Mouse (Mus musculus): ENCODE results near the gene Mrpl18. TPM values are rescaled to one million over a fixed set of nuclear protein-coding genes. Genes with fewer than 3 reads are reported as not detected.
"Not testable (repeated sequence)": the region's sequence is repeated elsewhere in the genome, so short reads cannot be mapped to it uniquely, and the experiment has no call there.

Mrpl18 gene
- polyA plus RNA-seq, 1 experiment from 2014 or later: 81.0 TPM

- no peak overlapping the region for H3K4me3 ChIP-seq (ENCODE audit: low read depth, low read length)
- H3K9ac ChIP-seq (replicated peaks): no peak overlapping the region
- TF ChIP-seq EP300 (IDR thresholded peaks at IDR 0.05; ENCODE audit: low read depth) (no peak), CTCF (IDR thresholded peaks at IDR 0.05; ENCODE audit: low read depth) (no peak)
- no peak overlapping the region for H3K4me2 ChIP-seq (ENCODE audit: low read depth, low read length)
- whole genome bisulfite sequencing (ENCODE audit: insufficient replicate concordance): 82% methylated on average over 6 of the region's 6 CpGs
- H3K4me1 ChIP-seq (ENCODE audit: insufficient read depth): peaks cover 8% of the 10 kb centered on the region
- peaks cover 11% of the 10 kb centered on the region; the same call in 1 of the 2 replicates for H3K36me3 ChIP-seq (replicated peaks; ENCODE audit: insufficient read depth, low read length)
- ATAC-seq (no peak), DNase-seq (no peak)
- no peaks in the 10 kb centered on the region for H3K27me3 ChIP-seq (ENCODE audit: insufficient read depth, low read length)
- no peaks in the 10 kb centered on the region for H3K9me3 ChIP-seq (ENCODE audit: low read length)
- no peak overlapping the region for H3K27ac ChIP-seq (ENCODE audit: low read depth)
These were observed 26.5 kb upstream of the Mrpl18 start for GRCm38 (mm10) chr17:12942459-12943162.

DNA sequence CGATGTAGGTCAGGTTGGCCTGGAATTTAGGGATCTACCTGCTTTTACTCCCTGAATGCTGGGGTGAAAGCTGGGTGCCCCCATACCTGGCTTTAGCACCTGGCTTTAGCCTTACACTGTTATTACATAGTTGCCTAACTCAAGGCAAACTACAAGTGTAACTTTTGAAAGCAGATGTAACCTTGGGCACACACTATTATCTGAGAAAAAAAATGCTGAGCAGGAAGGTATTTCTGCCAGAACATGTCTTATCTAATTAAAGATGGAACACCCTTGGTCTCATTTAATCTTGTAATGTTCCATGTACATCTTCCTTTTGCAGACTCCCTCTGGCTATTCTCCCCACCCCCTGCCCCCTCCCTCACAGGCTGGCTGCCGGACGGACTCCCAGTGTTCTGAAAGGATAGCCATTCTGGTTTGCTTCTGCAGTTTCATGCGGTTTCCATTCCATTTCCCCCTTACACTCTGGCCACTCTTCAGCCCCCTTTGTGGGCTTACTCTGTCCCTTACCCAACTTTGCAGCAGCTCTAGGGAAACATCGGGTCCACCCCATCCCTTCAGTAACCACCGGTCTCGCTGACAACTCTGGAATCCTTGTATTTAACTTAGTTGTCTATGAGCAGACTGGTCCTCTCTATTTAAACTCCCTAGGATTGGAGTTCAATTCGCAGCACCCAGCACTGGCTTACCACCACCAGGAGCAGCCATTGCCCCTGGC, 25.6 kb upstream of the Mrpl18 start:
- no peak for ATAC-seq
- H3K27ac ChIP-seq (ENCODE audit: low read depth): no peak overlapping the region
- no peak for TF ChIP-seq CTCF (IDR thresholded peaks at IDR 0.05; ENCODE audit: low read depth)
- no peak for TF ChIP-seq EP300 (IDR thresholded peaks at IDR 0.05; ENCODE audit: low read depth)
- H3K4me3 ChIP-seq (ENCODE audit: low read depth, low read length): no peak overlapping the region
- 65% methylated on average over 8 of the region's 8 CpGs for WGBS (ENCODE audit: insufficient replicate concordance)
- no peak overlapping the region for H3K4me2 ChIP-seq (ENCODE audit: low read depth, low read length)
- no peak overlapping the region for H3K9ac ChIP-seq (replicated peaks)
- DNase-seq: no peak
- H3K27me3 ChIP-seq (ENCODE audit: insufficient read depth, low read length): no peaks in the 10 kb centered on the region
- peaks cover 8% of the 10 kb centered on the region for H3K4me1 ChIP-seq (ENCODE audit: insufficient read depth)
- H3K36me3 ChIP-seq (replicated peaks; ENCODE audit: insufficient read depth, low read length): peaks cover 11% of the 10 kb centered on the region; the same call in 1 of the 2 replicates
- no peaks in the 10 kb centered on the region for H3K9me3 ChIP-seq (ENCODE audit: low read length)

DNA sequence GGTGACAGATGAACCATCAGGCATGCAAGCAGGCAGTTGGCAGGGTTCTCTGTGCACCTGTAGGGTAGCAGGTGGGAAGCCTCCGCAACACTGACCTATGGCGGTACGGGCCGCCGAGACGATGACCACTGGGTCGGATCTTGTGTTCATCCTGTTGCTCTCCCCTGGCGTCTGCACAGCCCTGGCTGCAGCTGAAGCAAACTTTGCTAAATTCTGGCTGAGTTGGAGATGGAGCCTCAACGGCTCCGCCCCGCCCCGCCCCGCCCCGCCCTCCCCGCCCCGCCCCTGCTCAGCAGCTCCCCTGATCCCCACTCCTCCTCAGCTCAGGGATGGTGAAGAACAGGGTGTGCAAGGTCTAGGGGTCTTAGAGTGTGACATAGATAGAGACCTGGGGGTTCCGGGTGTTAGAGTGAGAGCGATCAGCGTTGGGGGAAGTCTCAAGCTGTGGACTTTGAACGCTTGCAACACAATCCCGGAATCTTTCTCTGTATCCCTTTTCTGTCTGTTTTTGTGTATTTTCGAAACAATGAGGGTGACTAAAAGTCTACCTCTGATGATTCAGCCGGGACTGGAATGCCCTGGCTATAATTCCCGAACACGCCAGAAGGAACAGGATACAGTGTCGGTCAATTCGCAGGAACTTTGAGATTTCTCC, 24.1 kb upstream of the Mrpl18 start, which contains the start of gene Acat3:
Gene Acat3 (minus strand): TSS at position 450 of the 655 bp plus-strand sequence.
- TF ChIP-seq EP300 (IDR thresholded peaks at IDR 0.05; ENCODE audit: low read depth): 0 out of 2 replicates have a peak, but pooled peaks have one; percentile 39
- TF ChIP-seq CTCF (IDR thresholded peaks at IDR 0.05; ENCODE audit: low read depth): no peak
- ATAC-seq: peak; percentile 54
- WGBS (ENCODE audit: insufficient replicate concordance): 10% methylated on average over 26 of the region's 27 CpGs
- Histone ChIP-seq H3K36me3 (replicated peaks; ENCODE audit: insufficient read depth, low read length) (peaks cover 6% of the 10 kb centered on the region; the same call in 1 of the 2 replicates), H3K27me3 (ENCODE audit: insufficient read depth, low read length) (no peaks in the 10 kb centered on the region), H3K4me2 (ENCODE audit: low read depth, low read length) (peak within 1 kb of the TSS; percentile 73), H3K4me1 (ENCODE audit: insufficient read depth) (peaks cover 8% of the 10 kb centered on the region), H3K4me3 (ENCODE audit: low read depth, low read length) (peak within 1 kb of the TSS; percentile 39), H3K9me3 (ENCODE audit: low read length) (no peaks in the 10 kb centered on the region), H3K9ac (replicated peaks) (peak within 1 kb of the TSS; percentile 44), H3K27ac (ENCODE audit: low read depth) (peak within 1 kb of the TSS; percentile 68)
- DNase-seq: peak; percentile 66

DNA sequence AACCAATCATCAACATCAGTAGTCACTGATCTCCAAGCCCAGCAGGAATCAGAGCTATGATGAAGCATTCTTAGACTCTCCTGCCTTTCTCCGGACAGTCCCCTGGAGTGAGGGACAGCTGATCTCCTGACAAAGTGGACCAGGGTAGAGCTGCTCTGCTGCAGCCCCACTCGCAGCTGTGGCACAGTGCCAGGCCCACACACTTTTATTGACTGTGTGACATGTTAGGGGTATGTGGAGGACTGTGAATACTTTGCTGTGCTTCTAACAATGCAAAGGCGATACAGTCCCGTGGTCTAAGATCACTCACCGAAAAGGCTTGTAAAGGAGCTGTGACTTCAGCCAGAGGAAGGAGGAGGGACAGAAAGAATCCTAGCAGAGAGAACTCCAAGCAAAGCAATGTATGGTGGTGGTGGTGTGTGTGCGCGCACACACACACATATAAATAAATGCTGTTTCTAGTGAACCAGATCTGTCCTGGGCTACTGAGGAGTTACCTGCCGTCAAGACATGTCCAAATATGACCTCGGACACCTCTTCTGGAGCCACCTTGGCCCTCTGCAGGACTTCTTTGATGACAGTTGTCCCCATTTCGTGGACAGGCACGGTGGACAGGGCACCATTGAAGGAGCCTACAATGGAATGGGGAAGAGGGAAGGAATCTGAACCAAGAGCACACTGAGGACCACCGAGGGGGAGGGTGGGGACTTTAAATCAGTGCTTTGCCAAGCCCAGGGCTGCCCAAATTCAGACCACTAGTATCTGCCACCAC, 23.4 kb upstream of the Mrpl18 start:
- DNase-seq; H3K4me1 ChIP-seq (ENCODE audit: insufficient read depth); H3K27me3 ChIP-seq (ENCODE audit: insufficient read depth, low read length); H3K36me3 ChIP-seq (replicated peaks; ENCODE audit: insufficient read depth, low read length); H3K9me3 ChIP-seq (ENCODE audit: low read length): not testable (repeated sequence)
- ATAC-seq: 0 out of 2 replicates have a peak, but pooled peaks have one; percentile 5
- Histone ChIP-seq H3K4me3 (ENCODE audit: low read depth, low read length) (peak overlapping the region; percentile 39), H3K27ac (ENCODE audit: low read depth) (peak overlapping the region; percentile 68), H3K4me2 (ENCODE audit: low read depth, low read length) (peak overlapping the region; percentile 73), H3K9ac (replicated peaks) (peak overlapping the region; percentile 44)
- WGBS (ENCODE audit: insufficient replicate concordance): 44% methylated on average over 2 of the region's 12 CpGs

- H3K27me3 ChIP-seq (ENCODE audit: insufficient read depth, low read length): no peaks in the 10 kb centered on the region
- ATAC-seq: no peak
- 0 out of 2 replicates have a peak, but pooled peaks cover 1% of the 10 kb centered on the region for H3K36me3 ChIP-seq (replicated peaks; ENCODE audit: insufficient read depth, low read length)
- no peak overlapping the region for H3K4me3 ChIP-seq (ENCODE audit: low read depth, low read length)
- H3K27ac ChIP-seq (ENCODE audit: low read depth): peak overlapping the region; percentile 71
- H3K9me3 ChIP-seq (ENCODE audit: low read length): no peaks in the 10 kb centered on the region
- no peak overlapping the region for H3K9ac ChIP-seq (replicated peaks)
- peaks cover 8% of the 10 kb centered on the region for H3K4me1 ChIP-seq (ENCODE audit: insufficient read depth)
- DNase-seq: no peak
- peak overlapping the region; percentile 6; the same call in 1 of the 2 replicates for H3K4me2 ChIP-seq (ENCODE audit: low read depth, low read length)
- WGBS (ENCODE audit: insufficient replicate concordance): 55% methylated on average over 2 of the region's 2 CpGs
- TF ChIP-seq EP300 (IDR thresholded peaks at IDR 0.05; ENCODE audit: low read depth) (no peak), CTCF (IDR thresholded peaks at IDR 0.05; ENCODE audit: low read depth) (no peak)
These were observed 21.9 kb upstream of the Mrpl18 start for GRCm38 (mm10) chr17:12938077-12938476.
